Mouse (Mus musculus) intestine, embryonic 14.5 days (tissue): Measurements from ENCODE around the gene Mog. TPM values are rescaled to one million over a fixed set of nuclear protein-coding genes. Genes with fewer than 3 reads are reported as not detected.
"Not testable (repeated sequence)": the region's sequence is repeated elsewhere in the genome, so short reads cannot be mapped to it uniquely, and the experiment has no call there.

Experiments
- ATAC-seq: fragments of 200-750 bp; cut with Nextera tagmentation; replicated peaks from 2 replicates; pipeline ENCODE4 v1.8.0; 2017; ENCODE audit warnings: low read depth, moderate number of reproducible peaks, moderate TSS enrichment, moderate library complexity; ENCODE audit not compliant: low FRiP score, low TSS enrichment
- DNase-seq: peaks from one replicate; pipeline ENCODE4 v3.0.0-alpha.2; 2018; ENCODE audit warnings: low spot score
- H3K27ac ChIP-seq: fragments of 300-500 bp; sonication (generic); 2 replicates; pipeline ENCODE4 v1.5.1; 2014; ENCODE audit warnings: low read depth, mild to moderate bottlenecking, control low read depth
- H3K27me3 ChIP-seq: fragments of 300-500 bp; sonication (generic); replicated peaks from 2 replicates; pipeline ENCODE4 v1.6.1; 2014; ENCODE audit warnings: low read length, control low read depth; ENCODE audit not compliant: control insufficient read depth, insufficient read depth
- H3K36me3 ChIP-seq: fragments of 300-500 bp; sonication (generic); 2 replicates; pipeline ENCODE4 v1.6.1; 2014; ENCODE audit warnings: low read length, control low read depth; ENCODE audit not compliant: control insufficient read depth, insufficient read depth
- H3K4me1 ChIP-seq: fragments of 300-500 bp; sonication (generic); replicated peaks from 2 replicates; pipeline ENCODE4 v1.6.1; 2014; ENCODE audit warnings: low read length, control low read depth, mixed read lengths; ENCODE audit not compliant: control insufficient read depth, insufficient read depth
- H3K4me2 ChIP-seq: fragments of 300-500 bp; sonication (generic); 2 replicates; pipeline ENCODE4 v1.6.1; 2014; ENCODE audit warnings: low read length
- H3K4me3 ChIP-seq: fragments of 300-500 bp; sonication (generic); 2 replicates; pipeline ENCODE4 v1.5.1; 2014; ENCODE audit warnings: low read depth, low read length, control low read depth, mixed read lengths
- H3K9ac ChIP-seq: fragments of 300-500 bp; sonication (generic); 2 replicates; pipeline ENCODE4 v1.6.1; 2014; ENCODE audit warnings: mild to moderate bottlenecking, low read length
- H3K9me3 ChIP-seq: fragments of 300-500 bp; sonication (generic); 2 replicates; pipeline ENCODE4 v1.6.1; 2016; ENCODE audit warnings: low read length, control low read depth; ENCODE audit not compliant: control insufficient read depth
- WGBS: fragments of 180-500 bp; shearing (Covaris S2); extraction: QIAGEN DNeasy Blood & Tissue Kit; methylation state at CpG from one replicate; pipeline ENCODE4 v1.1.7; 2014; 5-methylcytosine and 5-hydroxymethylcytosine counted together
- polyA plus RNA-seq: library from polyadenylated mRNA; unstranded; fragments of >200 nt; fragmentation: Nextera tagmentation; extraction: Ambion mirVana; gene quantifications from 2 replicates; pipeline ENCODE4 v1.2.1, GENCODE M21; 2014

The Mog gene
- polyA plus RNA-seq, 1 experiment from 2014 or later: 0.14 TPM

DNA sequence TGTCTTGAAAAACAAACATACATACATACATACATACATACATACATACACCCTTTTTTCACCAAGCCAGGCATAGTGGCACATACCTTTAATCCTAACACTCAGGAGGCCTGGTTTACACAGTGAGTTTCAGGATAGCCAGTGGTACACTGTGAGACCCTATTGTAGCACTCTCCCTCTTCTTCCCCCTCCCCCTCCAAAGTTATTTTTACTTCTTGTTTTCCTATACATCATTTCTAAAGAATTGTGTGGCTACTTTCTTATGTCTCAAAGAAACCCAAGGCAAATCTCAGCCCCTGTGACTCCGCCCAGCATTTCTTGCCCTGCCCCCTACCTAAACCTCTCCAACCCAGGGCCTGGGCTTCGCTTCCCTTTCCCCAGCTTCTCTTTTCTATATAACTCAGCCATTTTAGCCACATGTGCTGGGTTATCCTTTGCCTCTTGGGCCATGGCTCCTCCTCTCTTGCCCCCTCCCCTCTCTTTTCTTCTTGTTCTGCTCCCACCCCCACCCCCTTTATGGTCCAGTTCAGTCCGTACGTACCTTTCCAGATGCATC lies 29.4 kb downstream of the Mog start:
- Histone ChIP-seq H3K27ac (no peak overlapping the region), H3K9me3 (no peaks in the 10 kb centered on the region), H3K36me3 (no peaks in the 10 kb centered on the region), H3K4me2 (no peak overlapping the region), H3K27me3 (peaks cover 15% of the 10 kb centered on the region), H3K4me1 (no peaks in the 10 kb centered on the region), H3K4me3 (no peak overlapping the region), H3K9ac (no peak overlapping the region)
- no peak for DNase-seq
- no peak for ATAC-seq
- 90% methylated on average over 4 of the region's 4 CpGs for WGBS

DNA sequence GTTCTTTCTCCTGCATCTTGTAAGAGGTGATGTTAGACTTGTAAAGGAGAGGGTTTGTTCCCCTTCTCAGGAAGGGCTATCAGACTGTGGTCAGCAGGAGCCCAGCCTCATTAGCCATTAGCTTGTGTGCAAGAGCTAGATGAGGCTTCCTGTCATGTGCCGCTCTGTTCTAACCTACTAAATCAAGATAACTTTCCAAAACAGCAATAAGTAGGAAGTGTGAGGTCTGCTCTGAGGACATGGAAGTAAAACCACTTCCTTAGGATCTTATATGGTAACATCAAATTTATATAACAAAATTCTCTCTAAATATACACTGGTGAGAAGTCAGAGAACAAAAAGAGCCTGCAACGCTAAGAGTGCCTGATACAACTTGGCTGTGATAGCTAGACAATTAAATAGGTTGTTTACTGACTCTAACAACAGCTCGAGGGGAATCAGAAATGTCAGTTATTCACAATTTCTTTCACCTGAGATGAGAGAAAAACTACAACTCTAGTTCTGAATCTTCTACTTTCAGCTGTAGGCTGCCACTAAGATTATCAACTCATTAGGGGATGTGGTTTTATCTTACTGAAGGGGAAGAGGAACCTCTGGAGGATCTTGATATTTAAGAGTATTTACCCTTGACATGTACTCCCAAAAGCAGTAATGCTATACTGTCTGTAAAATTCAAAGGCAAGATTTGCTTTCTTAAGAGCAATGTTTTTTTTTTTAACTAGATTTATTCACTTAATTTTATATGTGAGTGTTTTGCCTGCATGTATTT lies 30.7 kb downstream of the Mog start:
- Histone ChIP-seq H3K36me3 (no peaks in the 10 kb centered on the region), H3K4me2 (no peak overlapping the region), H3K4me3 (no peak overlapping the region), H3K9ac (no peak overlapping the region), H3K4me1 (no peaks in the 10 kb centered on the region), H3K27me3 (peaks cover 28% of the 10 kb centered on the region), H3K27ac (no peak overlapping the region), H3K9me3 (no peaks in the 10 kb centered on the region)
- WGBS: 73% methylated on average over 3 of the region's 3 CpGs
- DNase-seq: no peak
- ATAC-seq: no peak

DNA sequence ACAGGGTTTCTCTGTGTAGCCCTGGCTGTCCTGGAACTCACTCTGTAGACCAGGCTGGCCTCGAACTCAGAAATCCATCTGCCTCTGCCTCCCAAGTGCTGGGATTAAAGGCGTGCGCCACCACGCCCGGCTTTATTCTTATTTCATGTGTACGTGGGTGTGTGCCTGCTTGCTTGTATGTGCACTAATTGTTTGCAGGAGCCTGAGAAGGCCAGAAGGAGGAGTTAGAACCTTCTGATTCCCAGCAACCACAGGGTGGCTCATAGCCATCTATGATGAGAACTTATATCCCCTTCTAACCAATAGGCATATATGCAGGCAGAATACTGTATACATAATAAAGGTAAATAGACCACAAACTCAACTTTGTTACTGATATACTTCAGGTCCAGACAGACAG lies 32.6 kb downstream of the Mog start:
- H3K4me2 ChIP-seq: not testable (repeated sequence)

DNA sequence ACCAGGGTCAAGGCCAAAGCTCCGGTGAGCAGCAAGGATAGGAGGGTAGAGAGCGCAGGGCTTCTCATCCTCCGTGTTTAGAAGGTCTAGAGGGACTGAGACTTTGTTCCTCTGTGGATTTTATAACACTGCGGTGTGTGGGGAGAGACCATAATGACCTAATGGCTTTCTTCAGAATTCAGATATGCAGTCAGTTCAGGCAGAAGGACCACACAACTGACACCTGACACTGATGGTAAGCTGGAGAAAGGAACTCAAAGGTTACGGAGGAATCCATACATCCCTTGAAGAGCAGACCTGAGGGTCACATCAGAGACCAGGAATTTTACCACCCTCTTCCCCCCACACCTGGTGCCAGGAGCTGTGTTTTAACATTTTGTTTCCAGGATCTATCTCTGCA lies 33.8 kb downstream of the Mog start, which contains the start of gene H2-M5:
H2-M5 (minus strand) TSS at position 101 of the 400 bp plus-strand sequence.
- DNase-seq: no peak
- H3K4me1 ChIP-seq: no peaks in the 10 kb centered on the region
- no peak within 1 kb of the TSS for H3K27ac ChIP-seq
- ATAC-seq: no peak
- peaks cover 32% of the 10 kb centered on the region for H3K27me3 ChIP-seq
- H3K4me3 ChIP-seq: no peak within 1 kb of the TSS
- H3K36me3 ChIP-seq: no peaks in the 10 kb centered on the region
- H3K4me2 ChIP-seq: peak within 1 kb of the TSS; percentile 33
- H3K9me3 ChIP-seq: no peaks in the 10 kb centered on the region
- H3K9ac ChIP-seq: no peak within 1 kb of the TSS
- 19% methylated on average over 5 of the region's 5 CpGs for WGBS

More for the DNA sequence above, 32.6 kb downstream of the Mog start:
- 91% methylated on average over 5 of the region's 6 CpGs for WGBS
- not testable (repeated sequence) for DNase-seq, H3K36me3 ChIP-seq, H3K4me1 ChIP-seq, H3K4me3 ChIP-seq, H3K9ac ChIP-seq, H3K27ac ChIP-seq, ATAC-seq, H3K9me3 ChIP-seq
- peaks cover 32% of the 10 kb centered on the region for H3K27me3 ChIP-seq

DNA sequence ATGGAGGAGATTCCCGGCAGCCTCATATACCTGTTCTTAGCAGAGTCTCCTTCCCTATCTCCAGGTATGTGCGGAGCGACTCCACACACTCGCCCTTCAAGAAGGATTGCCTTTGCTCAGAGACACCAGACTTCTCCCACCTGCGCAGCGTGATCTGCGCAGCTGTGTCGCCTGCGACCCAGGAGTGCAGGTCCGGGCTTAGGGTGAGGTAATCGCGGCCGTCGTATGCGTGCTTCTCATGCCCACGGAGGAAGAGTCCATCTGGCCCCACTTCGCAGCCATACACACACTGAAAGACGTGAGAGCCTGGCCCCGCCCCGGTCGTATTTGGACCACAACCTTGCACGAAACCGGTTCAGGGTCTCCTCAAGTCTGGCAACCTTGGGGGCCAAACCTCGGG lies 34.7 kb downstream of the Mog start:
- H3K27me3 ChIP-seq: peaks cover 32% of the 10 kb centered on the region
- peak; percentile 55 for ATAC-seq

DNA sequence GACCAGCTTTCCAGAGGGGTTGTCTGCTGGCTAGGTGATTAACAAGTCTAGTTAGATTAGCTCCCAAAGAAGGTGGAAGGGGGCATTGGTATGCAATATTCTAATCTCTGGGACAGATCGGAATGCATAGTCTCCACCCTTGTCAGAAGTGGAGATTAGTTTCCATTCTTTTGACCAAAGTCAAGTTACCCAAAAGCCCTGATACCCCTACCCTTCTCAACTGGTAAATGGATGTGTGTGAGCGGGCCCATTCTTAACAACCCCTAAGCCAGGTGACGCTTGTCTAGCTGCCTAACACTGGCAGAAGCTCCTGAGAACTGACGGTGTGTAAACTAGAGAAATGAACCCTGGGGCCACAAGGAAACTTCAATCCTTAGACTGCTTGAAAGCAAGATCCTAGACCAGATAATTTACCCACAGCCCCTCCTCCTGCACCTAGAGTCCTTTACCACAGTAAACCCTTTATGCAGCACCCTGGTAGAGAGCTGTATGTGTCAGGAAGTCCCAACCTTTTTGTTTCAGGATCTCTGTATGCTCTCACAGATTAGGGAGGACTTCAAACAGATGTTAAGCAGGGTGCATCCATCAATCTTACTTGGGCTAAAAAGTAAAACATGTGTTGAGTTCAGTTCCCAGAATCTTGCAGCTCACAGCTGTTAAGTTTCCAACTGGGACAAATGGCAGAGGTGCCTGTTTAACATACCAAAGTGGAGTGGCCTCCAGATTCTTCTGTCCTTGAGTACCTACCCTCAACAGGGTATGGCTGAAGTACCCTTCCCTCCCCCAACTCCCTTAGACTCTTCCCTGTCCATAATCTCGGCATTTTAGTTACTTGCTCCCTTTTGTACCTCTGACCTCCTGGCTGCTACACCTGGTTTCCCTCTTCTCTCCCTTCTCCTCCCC lies 40.7 kb downstream of the Mog start:
- no peak for DNase-seq
- peaks cover 11% of the 10 kb centered on the region for H3K4me1 ChIP-seq
- H3K27ac ChIP-seq: no peak overlapping the region
- H3K9me3 ChIP-seq: no peaks in the 10 kb centered on the region
- 25% methylated on average over 5 of the region's 5 CpGs for WGBS
- H3K4me3 ChIP-seq: no peak overlapping the region
- peaks cover 4% of the 10 kb centered on the region; the same call in 1 of the 2 replicates for H3K27me3 ChIP-seq
- ATAC-seq: no peak
- no peaks in the 10 kb centered on the region for H3K36me3 ChIP-seq
- H3K9ac ChIP-seq: no peak overlapping the region
- H3K4me2 ChIP-seq: peak overlapping the region; percentile 44; the same call in 1 of the 2 replicates

More for the DNA sequence above, 34.7 kb downstream of the Mog start:
- 7% methylated on average over 24 of the region's 24 CpGs for WGBS
- Histone ChIP-seq H3K4me1 (no peaks in the 10 kb centered on the region), H3K36me3 (no peaks in the 10 kb centered on the region), H3K27ac (no peak overlapping the region), H3K4me2 (peak overlapping the region; percentile 33), H3K9me3 (no peaks in the 10 kb centered on the region), H3K9ac (no peak overlapping the region), H3K4me3 (no peak overlapping the region)
- no peak for DNase-seq

DNA sequence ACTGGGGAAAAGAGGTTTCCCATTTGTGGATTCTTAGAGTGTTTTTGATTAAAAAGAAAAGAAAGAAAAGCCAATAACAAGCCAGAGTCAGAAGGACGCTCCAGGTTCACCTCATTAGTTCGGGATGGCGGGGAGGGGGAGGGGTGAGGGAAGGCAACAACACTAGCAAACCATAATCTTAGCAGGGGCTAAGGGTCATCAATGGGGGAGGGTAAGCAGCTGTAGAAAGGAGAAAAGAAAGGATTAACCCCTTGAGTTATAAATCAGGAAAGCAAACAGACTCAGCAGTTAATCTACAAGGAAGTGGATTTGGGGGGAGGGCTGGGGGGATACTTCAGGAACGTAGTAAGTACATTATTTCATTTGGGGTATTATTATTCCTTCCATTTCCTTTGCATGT lies 41.4 kb downstream of the Mog start:
- no peak overlapping the region for H3K4me3 ChIP-seq
- no peak for DNase-seq

DNA sequence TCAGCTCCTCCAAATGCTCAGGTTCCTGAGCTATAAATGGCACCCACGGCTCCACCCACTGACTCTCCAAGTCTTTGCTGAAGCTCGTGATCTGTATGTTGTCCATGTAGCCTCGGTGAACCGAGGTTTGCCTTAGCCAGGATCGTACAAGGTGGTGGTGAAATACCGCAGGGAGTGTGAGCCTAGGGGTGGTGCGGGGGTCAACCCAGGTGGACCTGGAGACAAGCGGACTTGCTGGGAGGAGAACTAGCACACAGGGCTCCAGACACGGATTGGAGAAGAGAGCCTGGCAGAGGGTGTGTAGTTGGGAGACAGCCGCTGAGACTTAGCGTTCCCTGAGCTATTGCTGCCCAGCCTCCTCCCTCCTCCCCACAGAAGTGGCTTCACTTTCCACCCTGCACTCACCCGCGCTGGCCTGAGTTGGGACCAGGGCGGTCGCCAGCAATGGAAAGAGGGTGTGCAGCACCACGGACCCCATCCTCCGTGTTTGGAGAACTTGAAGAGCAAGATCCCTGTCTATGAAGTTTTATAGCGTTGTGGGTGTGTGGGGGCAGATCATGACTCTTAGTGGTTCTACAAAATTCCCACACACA lies 41.9 kb downstream of the Mog start, which contains the start of gene 2410137M14Rik:
2410137M14Rik (minus strand) TSS at position 17 of the 593 bp plus-strand sequence.
- peak within 1 kb of the TSS; percentile 44 for H3K4me2 ChIP-seq
- peak; percentile 56 for DNase-seq
- H3K4me3 ChIP-seq: no peak within 1 kb of the TSS
- H3K9ac ChIP-seq: no peak within 1 kb of the TSS
- H3K36me3 ChIP-seq: no peaks in the 10 kb centered on the region
- H3K4me1 ChIP-seq: peaks cover 11% of the 10 kb centered on the region
- no peaks in the 10 kb centered on the region for H3K27me3 ChIP-seq
- no peak within 1 kb of the TSS for H3K27ac ChIP-seq
- WGBS: 13% methylated on average over 18 of the region's 18 CpGs
- ATAC-seq: peak; percentile 56
- no peaks in the 10 kb centered on the region for H3K9me3 ChIP-seq

More for the DNA sequence above, 41.4 kb downstream of the Mog start:
- H3K4me1 ChIP-seq: peaks cover 11% of the 10 kb centered on the region
- no peak; the same call in 1 of the 2 replicates for ATAC-seq
- H3K27me3 ChIP-seq: no peaks in the 10 kb centered on the region
- no peak overlapping the region for H3K27ac ChIP-seq
- H3K36me3 ChIP-seq: no peaks in the 10 kb centered on the region
- H3K9me3 ChIP-seq: no peaks in the 10 kb centered on the region
- H3K4me2 ChIP-seq: peak overlapping the region; percentile 44
- WGBS: under 1% methylated on average over 4 of the region's 4 CpGs
- no peak overlapping the region for H3K9ac ChIP-seq
